Mouse (Mus musculus): ENCODE data around the gene Catip. TPM values are rescaled to one million over a fixed set of nuclear protein-coding genes. Genes with fewer than 3 reads are reported as not detected.

The Catip gene
- polyA plus RNA-seq, 1 experiment from 2014 or later, result 0.62 TPM

- peak overlapping the region; percentile 95; the same call in 1 of the 2 replicates for H3K27ac ChIP-seq
- no peaks in the 10 kb centered on the region for H3K36me3 ChIP-seq
- peak overlapping the region; percentile 68 for H3K4me2 ChIP-seq (replicated peaks)
- ATAC-seq, result no peak
- peaks cover 28% of the 10 kb centered on the region for H3K27me3 ChIP-seq
- 48% methylated on average over 15 of the region's 15 CpGs for WGBS
- H3K9me3 ChIP-seq, result no peaks in the 10 kb centered on the region
- no peak overlapping the region for H3K9ac ChIP-seq (replicated peaks)
- peak overlapping the region; percentile 76 for H3K4me3 ChIP-seq (replicated peaks)
- peaks cover 32% of the 10 kb centered on the region for H3K4me1 ChIP-seq (replicated peaks)
Measured at GRCm38 (mm10) chr1:74387386-74387988, 25.6 kb downstream of the Catip start.

GRCm38 (mm10) chr1:74388398-74388920 is 26.6 kb downstream of the Catip start:
- Histone ChIP-seq H3K4me2 (replicated peaks) (no peak overlapping the region), H3K4me3 (replicated peaks) (no peak overlapping the region), H3K9me3 (no peaks in the 10 kb centered on the region), H3K4me1 (replicated peaks) (peaks cover 41% of the 10 kb centered on the region), H3K9ac (replicated peaks) (no peak overlapping the region), H3K27ac (no peak overlapping the region), H3K36me3 (0 out of 2 replicates have a peak, but pooled peaks cover 1% of the 10 kb centered on the region), H3K27me3 (peaks cover 28% of the 10 kb centered on the region)
- WGBS, result 84% methylated on average over 7 of the region's 7 CpGs
- no peak for ATAC-seq

GRCm38 (mm10) chr1:74389831-74390286 is 28.0 kb downstream of the Catip start:
- no peak for ATAC-seq
- Histone ChIP-seq H3K9me3 (no peaks in the 10 kb centered on the region), H3K4me1 (replicated peaks) (peaks cover 46% of the 10 kb centered on the region), H3K27me3 (peaks cover 28% of the 10 kb centered on the region), H3K4me3 (replicated peaks) (peak overlapping the region; percentile 7; the same call in 1 of the 2 replicates), H3K36me3 (peaks cover 14% of the 10 kb centered on the region), H3K4me2 (replicated peaks) (peak overlapping the region; percentile 39), H3K9ac (replicated peaks) (no peak overlapping the region; the same call in 1 of the 2 replicates), H3K27ac (no peak overlapping the region)
- WGBS, result 5% methylated on average over 29 of the region's 29 CpGs

- WGBS, result 7% methylated on average over 21 of the region's 21 CpGs
Measured at GRCm38 (mm10) chr1:74390287-74390906, 28.5 kb downstream of the Catip start.

GRCm38 (mm10) chr1:74390924-74391748 is 29.2 kb downstream of the Catip start, which contains the start of gene Ctdsp1:
Ctdsp1 (plus strand) TSS chr1:74391509.
- 3% methylated on average over 35 of the region's 51 CpGs for WGBS
- ATAC-seq, result peak; percentile 76
- Histone ChIP-seq H3K27ac (peak within 1 kb of the TSS; percentile 81), H3K4me3 (replicated peaks) (peak within 1 kb of the TSS; percentile 88), H3K9me3 (no peaks in the 10 kb centered on the region), H3K4me1 (replicated peaks) (peaks cover 46% of the 10 kb centered on the region), H3K27me3 (peaks cover 28% of the 10 kb centered on the region), H3K9ac (replicated peaks) (peak within 1 kb of the TSS; percentile 83), H3K4me2 (replicated peaks) (peak within 1 kb of the TSS; percentile 95), H3K36me3 (peaks cover 20% of the 10 kb centered on the region)

More at GRCm38 (mm10) chr1:74390287-74390906, 28.5 kb downstream of the Catip start:
- no peak overlapping the region for H3K9ac ChIP-seq (replicated peaks)
- peaks cover 46% of the 10 kb centered on the region for H3K4me1 ChIP-seq (replicated peaks)
- ATAC-seq, result no peak
- H3K4me3 ChIP-seq (replicated peaks), result peak overlapping the region; percentile 88; the same call in 1 of the 2 replicates
- H3K36me3 ChIP-seq, result peaks cover 20% of the 10 kb centered on the region
- H3K27me3 ChIP-seq, result peaks cover 28% of the 10 kb centered on the region
- H3K27ac ChIP-seq, result no peak overlapping the region
- H3K4me2 ChIP-seq (replicated peaks), result peak overlapping the region; percentile 95
- H3K9me3 ChIP-seq, result no peaks in the 10 kb centered on the region

GRCm38 (mm10) chr1:74391844-74392441 is 30.0 kb downstream of the Catip start:
- peaks cover 20% of the 10 kb centered on the region for H3K36me3 ChIP-seq
- peaks cover 28% of the 10 kb centered on the region for H3K27me3 ChIP-seq
- H3K4me1 ChIP-seq (replicated peaks), result peaks cover 44% of the 10 kb centered on the region
- H3K9ac ChIP-seq (replicated peaks), result peak overlapping the region; percentile 83
- peak; percentile 60 for ATAC-seq
- H3K4me2 ChIP-seq (replicated peaks), result peak overlapping the region; percentile 95
- H3K4me3 ChIP-seq (replicated peaks), result peak overlapping the region; percentile 88
- 0% methylated on average over 34 of the region's 63 CpGs for WGBS
- peak overlapping the region; percentile 81 for H3K27ac ChIP-seq
- no peaks in the 10 kb centered on the region for H3K9me3 ChIP-seq

- peak; percentile 37 for ATAC-seq
- Histone ChIP-seq H3K4me2 (replicated peaks) (peak overlapping the region; percentile 95), H3K27ac (peak overlapping the region; percentile 81; the same call in 1 of the 2 replicates), H3K36me3 (peaks cover 20% of the 10 kb centered on the region), H3K4me3 (replicated peaks) (peak overlapping the region; percentile 88), H3K9ac (replicated peaks) (peak overlapping the region; percentile 83), H3K4me1 (replicated peaks) (peaks cover 45% of the 10 kb centered on the region), H3K27me3 (peaks cover 28% of the 10 kb centered on the region), H3K9me3 (no peaks in the 10 kb centered on the region)
- WGBS, result under 1% methylated on average over 16 of the region's 16 CpGs
Measured at GRCm38 (mm10) chr1:74392446-74392994, 30.6 kb downstream of the Catip start.

- WGBS, result 37% methylated on average over 7 of the region's 7 CpGs
- Histone ChIP-seq H3K4me1 (replicated peaks) (peaks cover 50% of the 10 kb centered on the region), H3K9ac (replicated peaks) (peak overlapping the region; percentile 83), H3K4me3 (replicated peaks) (peak overlapping the region; percentile 88), H3K27ac (no peak overlapping the region), H3K27me3 (peaks cover 28% of the 10 kb centered on the region), H3K4me2 (replicated peaks) (peak overlapping the region; percentile 95), H3K36me3 (peaks cover 20% of the 10 kb centered on the region), H3K9me3 (no peaks in the 10 kb centered on the region)
- ATAC-seq, result no peak
Measured at GRCm38 (mm10) chr1:74393010-74393409, 31.1 kb downstream of the Catip start.

GRCm38 (mm10) chr1:74393697-74394096 is 31.8 kb downstream of the Catip start:
- Histone ChIP-seq H3K4me1 (replicated peaks) (peaks cover 50% of the 10 kb centered on the region), H3K4me2 (replicated peaks) (no peak overlapping the region)
- WGBS, result 94% methylated on average over 9 of the region's 9 CpGs

GRCm38 (mm10) chr1:74394311-74394710 is 32.4 kb downstream of the Catip start:
- Histone ChIP-seq H3K4me2 (replicated peaks) (no peak overlapping the region), H3K27me3 (peaks cover 17% of the 10 kb centered on the region), H3K4me1 (replicated peaks) (peaks cover 50% of the 10 kb centered on the region), H3K4me3 (replicated peaks) (no peak overlapping the region), H3K9ac (replicated peaks) (no peak overlapping the region), H3K36me3 (peaks cover 20% of the 10 kb centered on the region), H3K9me3 (no peaks in the 10 kb centered on the region), H3K27ac (no peak overlapping the region)
- 96% methylated on average over 9 of the region's 9 CpGs for WGBS
- ATAC-seq, result no peak

More at GRCm38 (mm10) chr1:74393697-74394096, 31.8 kb downstream of the Catip start:
- Histone ChIP-seq H3K27ac (no peak overlapping the region), H3K9me3 (no peaks in the 10 kb centered on the region), H3K4me3 (replicated peaks) (no peak overlapping the region), H3K9ac (replicated peaks) (no peak overlapping the region), H3K36me3 (peaks cover 20% of the 10 kb centered on the region), H3K27me3 (peaks cover 22% of the 10 kb centered on the region)
- no peak for ATAC-seq

- ATAC-seq, result no peak
- H3K9me3 ChIP-seq, result no peaks in the 10 kb centered on the region
- H3K27ac ChIP-seq, result no peak overlapping the region
- H3K4me2 ChIP-seq (replicated peaks), result no peak overlapping the region
- peaks cover 46% of the 10 kb centered on the region for H3K4me1 ChIP-seq (replicated peaks)
- H3K9ac ChIP-seq (replicated peaks), result no peak overlapping the region
- 92% methylated on average over 15 of the region's 15 CpGs for WGBS
- H3K36me3 ChIP-seq, result peaks cover 20% of the 10 kb centered on the region
- no peak overlapping the region for H3K4me3 ChIP-seq (replicated peaks)
- peaks cover 12% of the 10 kb centered on the region for H3K27me3 ChIP-seq
Measured at GRCm38 (mm10) chr1:74394858-74395257, 33.0 kb downstream of the Catip start.

Measured in midbrain, embryonic 13.5 days (tissue).